Mouse (Mus musculus): Measurements from ENCODE around the gene Rrh.

The Rrh gene

DNA sequence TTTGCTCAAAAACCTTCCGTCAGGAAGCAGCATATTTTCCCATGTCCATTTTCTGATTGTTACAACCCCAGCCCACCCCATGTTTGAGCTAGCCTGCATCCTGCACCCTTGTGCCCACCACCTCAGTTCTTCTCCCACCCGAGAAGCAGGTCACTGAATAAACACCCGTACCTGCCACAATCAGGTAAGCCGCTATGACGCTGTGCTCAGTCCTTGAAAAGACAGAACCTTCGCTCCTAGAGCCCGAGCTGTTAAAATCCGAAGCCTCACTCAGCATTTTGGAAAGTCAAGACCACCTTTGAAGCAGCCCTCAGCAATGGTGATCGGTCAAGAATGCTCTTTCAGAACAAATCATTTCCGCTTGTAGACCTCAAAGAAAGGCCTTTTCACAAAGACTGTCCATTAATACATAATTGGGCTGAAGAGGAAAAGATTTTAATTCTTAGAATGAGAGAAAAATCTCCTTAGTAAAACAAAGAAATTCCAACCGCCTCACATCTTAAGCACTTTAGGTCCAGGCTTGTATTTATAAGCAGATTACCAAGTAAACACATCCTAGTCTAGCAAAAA, at the start of gene Rrh:
Gene Rrh (minus strand): TSS at position 382 of the 570 bp plus-strand sequence.
- DNase-seq (ENCODE audit: low read depth), result no peak

DNA sequence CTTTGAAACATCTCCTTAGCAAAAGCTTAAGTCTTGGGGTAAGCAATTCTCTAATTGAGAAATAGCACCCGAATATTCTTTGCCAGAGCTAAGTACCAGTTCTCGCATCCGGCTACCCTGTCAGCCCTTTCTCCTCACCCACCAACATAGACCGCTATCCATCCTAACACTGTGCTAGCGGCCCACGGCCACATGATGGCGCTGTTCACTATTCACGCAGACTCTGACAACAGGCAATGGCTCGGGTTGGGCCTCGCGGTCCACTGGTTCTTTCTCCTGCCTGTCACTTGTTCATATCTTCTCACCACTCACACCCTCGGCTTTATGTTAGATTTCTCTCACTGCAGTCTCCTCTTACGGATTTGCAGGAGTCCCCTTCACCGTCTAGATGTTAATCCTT, 41.3 kb upstream of the Rrh start:
- DNase-seq (ENCODE audit: low read depth), result no peak

DNA sequence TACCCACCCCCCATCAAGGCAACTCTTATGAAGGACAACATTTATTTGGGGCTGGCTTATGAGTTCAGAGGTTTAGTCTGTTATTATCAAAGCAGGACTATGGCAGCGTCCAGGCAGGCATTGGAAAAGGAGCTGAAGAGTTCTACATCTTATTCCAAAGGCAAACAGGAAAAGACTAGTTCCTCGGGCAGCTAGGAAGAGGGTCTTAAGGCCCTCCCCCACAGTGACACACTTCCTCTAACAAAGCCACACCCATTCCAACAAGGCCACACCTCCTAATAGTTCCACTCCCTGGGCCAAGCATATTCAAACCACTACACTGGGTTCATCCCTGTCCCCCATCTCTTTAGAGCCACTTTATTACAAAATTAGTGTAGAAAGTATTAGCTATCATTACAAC, 40.2 kb upstream of the Rrh start:
- no peak for DNase-seq (ENCODE audit: low read depth)

DNA sequence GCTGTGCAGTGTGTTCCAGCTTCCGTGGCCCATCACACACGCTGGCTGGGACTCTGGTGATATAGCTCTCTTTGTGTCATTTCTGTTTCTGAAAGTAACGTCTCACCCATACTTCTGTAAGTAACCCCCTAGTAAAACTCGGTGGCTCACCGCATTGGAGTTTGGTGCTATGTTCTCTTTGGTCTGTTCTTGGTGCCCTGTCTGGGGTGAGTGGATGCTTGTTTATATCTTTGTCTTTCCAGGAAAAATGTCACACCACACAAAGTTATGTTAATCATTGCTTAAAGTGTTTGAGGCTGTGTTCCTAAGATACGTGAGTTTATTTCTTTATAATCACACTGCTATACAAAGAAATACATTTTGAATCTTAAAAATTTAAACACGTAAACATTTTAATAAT, 24.5 kb upstream of the Rrh start:
- no peak for DNase-seq (ENCODE audit: low read depth)

DNA sequence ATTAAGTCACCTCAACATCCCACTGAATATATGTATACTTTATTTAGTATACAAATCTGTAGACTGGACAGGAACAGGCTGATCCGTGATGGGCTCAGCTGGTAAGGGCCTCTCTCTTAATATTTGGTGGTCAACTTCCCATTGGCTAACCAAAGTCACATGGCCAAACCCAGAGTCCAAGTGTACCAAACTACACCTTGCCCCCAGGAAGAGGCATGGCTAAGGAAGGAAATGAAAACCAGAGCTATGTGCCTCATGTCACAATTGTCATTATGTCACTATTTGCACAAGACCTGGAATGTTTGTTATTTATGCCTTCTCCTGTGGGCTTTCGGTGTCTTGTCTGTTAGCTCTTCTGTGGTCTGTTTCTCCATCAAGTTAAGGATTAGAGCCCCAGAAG, 23.5 kb upstream of the Rrh start:
- DNase-seq (ENCODE audit: low read depth), result no peak

DNA sequence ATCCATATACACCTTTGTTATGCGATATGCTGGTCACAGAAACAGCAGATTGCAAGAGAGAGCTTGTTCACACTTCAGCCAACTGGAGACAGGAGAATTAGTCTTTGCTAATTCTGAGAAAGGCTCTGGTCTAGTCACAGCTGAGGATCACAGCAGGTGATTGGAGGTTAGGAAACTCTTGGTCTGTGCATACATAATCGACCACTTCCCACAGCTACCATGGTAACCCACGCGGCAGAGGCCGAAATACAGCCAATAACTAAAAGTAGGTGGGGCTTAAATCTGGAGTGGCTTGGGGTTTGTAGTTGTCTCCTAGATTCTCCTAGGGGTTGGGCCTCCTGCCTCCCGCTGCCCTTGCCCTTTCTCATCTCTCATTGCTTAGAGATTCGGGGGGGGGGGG, 15.6 kb upstream of the Rrh start:
- DNase-seq (ENCODE audit: low read depth), result no peak

DNA sequence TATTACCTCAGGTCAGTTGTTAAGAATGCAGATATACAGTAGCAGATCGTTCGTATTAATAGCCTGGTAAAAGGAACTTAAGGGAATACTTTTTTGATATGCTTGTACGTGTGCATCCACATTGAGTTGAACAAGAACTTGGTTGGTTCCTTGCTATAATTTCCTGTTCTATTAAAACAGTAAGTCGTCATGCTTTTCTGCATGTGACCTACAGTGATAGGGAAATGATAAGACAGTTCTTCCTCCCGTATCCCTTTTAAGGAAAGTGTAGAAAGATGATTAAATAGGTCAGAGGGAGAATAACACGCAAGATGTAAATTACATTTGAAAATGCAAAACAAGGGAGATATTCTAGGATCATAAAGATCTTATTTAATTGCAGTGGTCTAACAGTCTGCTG, 14.6 kb upstream of the Rrh start:
- DNase-seq (ENCODE audit: low read depth), result no peak

DNA sequence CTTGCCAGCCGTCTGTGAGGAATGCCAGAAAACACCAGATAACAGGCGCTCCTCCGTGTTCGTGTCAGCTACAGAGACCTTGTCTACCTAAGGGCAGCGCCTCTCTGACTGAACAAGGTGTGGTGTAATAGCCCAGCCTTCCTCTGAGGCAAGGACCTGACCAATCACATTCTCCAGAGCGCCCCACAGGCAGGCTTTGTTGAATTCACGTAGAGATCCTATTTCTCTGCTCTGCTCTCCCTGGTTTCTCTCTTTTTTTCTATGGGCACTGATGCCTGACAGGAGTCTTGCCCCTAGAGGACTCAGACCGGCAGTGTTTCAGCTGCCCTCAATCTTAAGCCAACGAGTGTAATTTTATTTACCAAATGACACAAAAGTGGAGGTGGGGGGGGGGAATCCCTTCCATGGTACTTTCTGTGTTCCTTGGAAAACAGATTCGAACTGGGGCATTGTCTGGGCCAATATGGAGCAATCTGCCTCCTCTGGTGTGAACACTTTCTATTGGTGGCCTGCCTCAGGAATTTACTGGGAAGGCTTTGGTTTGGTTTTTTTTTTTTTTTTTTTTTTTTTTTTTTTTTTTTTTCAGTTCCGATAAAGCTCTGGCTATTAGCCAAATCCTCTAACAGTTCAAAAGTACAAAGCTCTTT, 13.8 kb upstream of the Rrh start:
- no peak for DNase-seq (ENCODE audit: low read depth)

DNA sequence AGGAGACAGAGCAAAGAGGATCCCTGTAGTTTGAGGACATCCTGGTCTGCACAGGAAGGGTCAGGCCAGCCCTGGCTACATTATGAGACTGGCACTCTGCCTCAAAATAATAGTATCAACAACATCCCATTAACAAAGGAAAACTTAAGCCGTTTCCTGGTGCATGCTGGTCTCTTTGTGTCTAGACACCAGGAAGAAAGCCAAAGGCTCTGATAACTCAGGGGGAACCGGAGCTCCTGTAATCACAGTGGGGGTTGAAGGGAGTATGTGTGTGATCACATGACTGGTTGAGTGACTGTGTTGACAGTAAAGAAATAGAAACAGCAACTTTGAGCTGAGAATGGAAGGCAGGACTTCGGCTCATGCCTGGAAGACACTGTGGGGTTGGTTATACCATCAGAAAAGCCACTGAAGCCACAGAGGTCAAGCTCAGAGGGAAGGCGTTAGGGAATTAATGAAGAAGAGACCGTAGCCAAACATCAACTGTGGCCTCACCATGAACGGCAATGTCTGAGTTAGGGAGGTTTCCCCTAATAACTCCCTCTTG, 13.1 kb upstream of the Rrh start, which contains the start of gene Cfi:
Gene Cfi (plus strand): TSS at position 497 of the 547 bp plus-strand sequence.
- DNase-seq (ENCODE audit: low read depth), result no peak

DNA sequence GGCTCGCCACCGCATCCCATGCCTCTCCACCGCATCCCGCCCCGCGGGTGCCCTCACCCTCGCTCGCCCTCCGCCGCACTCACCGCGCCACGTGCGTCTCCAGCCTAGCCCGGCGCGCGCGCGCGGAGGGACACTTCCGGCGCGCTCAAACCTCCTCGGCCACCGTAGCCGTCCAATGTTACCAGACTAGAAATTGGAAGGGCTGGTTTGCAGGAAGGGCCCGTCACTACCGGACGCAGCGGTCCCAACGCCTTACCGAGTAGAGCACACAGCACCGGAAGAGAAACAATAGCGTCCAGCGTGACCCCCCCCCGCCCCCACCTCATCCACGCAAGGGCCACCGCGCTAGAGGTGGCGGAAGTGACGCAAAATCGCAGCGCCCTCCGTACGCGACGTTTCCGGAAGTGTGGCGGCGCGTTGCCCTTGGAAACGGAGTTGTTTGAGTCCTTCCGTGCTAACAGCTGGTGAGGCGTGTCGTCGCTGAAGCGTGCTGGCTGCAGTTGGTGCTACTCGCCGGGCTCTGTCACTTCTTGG, 8.7 kb upstream of the Rrh start, which contains the start of gene Gar1:
Gene Gar1 (minus strand): TSS at position 362 of the 534 bp plus-strand sequence.
- DNase-seq (ENCODE audit: low read depth), result peak; percentile 87

DNA sequence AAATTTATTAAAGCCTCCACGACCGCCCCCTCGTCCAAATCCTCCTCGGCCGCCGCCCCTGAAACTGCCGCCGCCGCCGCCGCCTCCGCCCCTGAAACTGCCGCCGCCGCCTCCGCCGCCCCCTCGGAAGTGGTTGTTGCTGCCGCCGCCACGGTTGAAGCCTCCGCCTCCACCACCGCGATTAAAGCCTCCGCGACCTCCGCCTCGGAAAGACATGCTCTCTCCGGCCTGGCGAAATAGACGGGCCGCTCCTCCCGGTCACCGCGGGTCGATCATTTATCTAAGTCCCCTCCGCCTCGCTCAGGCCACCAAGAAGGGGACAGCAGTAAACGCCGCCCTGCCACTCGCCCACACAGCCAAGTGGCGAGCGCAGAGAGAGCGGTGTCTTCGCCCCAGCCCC, 8.2 kb upstream of the Rrh start:
- DNase-seq (ENCODE audit: low read depth), result no peak

DNA sequence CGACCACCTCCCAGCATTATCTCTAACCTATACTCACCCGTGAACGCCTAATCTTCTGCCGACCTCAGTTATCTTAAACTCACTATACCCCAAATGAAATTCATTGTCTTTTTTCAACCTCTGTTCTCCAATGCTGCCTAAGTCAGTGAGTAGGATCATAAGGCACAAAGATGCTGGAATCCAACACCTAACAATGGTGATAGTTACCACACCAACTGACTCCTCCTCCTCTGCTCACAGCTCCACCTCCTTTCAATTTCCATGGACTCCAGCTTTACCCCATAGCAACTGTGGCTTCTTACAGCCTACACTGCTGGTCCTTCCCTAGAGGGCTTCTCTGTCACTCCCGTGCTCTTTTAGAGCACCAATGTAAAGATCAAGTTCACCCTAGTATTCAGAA, 5.3 kb upstream of the Rrh start:
- DNase-seq (ENCODE audit: low read depth), result no peak

DNA sequence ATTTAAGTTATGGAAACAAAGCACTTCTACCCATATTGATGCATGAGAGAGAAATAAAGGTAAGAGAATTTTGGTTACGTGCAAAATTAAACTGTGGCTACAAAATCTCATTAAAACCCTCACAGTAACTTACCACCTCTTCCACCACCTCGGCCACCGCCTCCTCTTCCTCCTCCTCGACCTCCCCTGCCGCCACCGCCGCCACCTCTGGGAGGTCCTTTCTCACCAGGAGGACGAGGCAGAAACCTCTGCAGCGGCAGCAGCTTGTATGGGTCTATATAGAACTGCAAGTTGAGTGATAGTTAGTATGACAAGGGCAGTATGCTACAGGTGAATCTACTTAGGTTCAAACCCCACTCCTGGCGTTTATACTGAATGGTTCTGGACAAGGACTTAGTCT, 4.3 kb upstream of the Rrh start:
- no peak for DNase-seq (ENCODE audit: low read depth)

DNA sequence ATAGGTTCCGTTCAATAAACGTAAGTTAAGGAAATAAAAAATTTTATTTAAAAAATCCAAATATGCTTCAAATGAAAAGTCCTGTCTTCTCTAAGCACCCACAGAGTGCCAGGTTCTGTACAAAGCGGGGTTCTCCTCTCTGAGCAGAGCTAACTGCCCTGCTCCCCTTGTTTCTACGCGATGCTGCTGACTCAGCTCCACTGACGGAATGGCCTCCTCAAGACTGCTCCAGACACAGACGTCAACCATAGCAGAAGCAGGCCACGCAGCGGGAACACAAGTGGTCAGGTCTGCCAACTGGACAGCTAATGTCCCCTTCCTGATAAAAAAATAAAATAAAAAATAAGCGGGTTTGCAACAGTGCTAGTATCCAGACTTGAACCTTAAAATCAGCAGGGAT, 2.5 kb upstream of the Rrh start:
- no peak for DNase-seq (ENCODE audit: low read depth)

DNA sequence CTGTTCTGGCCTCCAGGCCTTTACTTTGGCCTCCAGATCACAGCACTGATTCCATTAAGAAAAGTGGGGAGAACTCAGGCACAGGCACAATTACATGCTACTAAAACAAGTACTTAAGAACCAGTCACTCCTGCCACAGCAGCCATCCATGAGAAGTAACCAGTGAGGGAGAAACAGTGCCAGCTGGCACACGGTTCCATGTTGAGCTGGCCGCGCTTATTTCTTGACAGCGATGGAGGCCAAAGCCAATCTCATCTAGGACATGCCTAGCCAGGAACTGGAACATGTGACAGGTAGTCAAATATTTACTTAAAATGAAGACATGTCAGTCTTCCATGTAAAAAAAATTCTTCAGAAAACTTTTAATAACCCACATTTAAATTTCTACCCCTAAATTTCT, 1.8 kb upstream of the Rrh start:
- no peak for DNase-seq (ENCODE audit: low read depth)

DNA sequence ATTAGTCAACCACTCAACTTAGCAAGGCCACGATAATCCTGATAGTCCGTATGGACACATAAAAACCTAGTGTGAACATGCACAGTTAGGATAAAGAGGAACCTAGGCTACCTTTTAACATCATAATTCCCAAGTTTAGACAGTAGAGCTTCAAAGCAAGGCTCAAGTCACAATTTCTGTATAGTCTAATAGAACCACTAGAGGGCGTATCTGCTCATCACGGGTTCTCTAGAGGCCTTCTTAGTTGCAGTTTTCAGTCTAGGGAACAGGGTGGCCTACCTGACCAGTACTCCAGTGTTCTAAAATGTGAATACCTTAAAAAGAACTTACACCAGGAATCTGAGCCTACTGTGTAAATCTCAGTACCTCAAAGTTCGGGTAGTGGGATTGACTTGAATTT, 906 bp upstream of the Rrh start:
- DNase-seq (ENCODE audit: low read depth), result no peak

DNA sequence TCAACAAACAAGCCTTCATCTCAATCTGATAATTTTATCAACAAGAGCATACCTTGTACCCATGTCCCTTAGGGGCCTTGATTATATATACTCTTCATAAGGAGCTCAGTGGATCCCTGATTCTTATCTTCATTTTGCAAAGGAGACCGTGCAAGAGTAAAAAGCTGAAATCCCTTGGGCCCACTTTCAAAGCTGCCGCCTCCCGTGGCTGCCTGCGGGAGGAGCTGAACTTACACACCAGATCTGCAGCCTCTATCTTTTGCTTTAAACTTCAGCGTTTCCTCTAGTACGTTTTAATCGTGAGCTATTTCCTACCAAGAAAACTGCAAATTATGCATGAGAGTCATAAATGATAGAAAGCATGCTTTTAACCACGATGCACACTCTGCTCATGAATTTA, 651 bp downstream of the Rrh start:
- no peak for DNase-seq (ENCODE audit: low read depth)

DNA sequence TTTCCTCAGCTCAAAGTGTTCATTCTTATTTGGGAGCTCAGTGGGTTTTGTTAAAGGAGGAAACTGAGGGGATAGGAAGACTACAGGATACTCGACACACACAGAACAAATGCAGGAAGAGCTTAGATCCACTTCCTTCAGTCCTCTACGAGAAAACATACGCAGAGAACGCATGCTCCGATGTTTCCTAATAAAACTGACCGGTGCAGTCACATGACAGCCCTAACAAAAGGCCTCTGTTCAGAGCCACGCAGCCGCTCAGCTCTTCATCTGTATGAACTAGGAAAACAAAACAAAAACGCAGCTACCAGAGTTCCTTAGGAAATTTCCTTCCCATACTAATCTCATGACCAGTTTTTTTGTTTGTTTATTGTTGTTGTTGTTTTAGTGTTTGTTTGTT, 1.5 kb downstream of the Rrh start:
- DNase-seq (ENCODE audit: low read depth), result no peak

DNA sequence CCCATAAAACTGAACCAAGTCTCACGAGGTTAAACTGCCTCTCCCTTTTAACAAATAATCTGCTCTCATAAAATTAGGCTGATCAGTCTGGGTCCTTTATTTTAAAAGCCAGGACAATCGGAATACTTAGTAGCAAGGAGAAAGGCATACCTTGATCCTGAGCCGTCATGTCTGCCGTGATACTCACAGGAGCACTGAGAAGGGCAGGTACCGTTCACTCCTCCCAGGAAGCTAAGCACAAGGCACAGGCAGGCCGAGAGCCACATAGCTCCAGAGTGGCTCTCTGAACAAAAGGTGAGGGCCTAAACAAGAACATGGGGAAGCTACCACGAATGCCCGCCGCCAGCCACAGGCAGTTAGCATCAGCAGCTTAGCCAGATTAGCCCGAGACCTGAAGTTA, 18.6 kb downstream of the Rrh start, which contains the start of gene Lrit3:
Gene Lrit3 (minus strand): TSS at position 266 of the 400 bp plus-strand sequence.
- no peak for DNase-seq (ENCODE audit: low read depth)

DNA sequence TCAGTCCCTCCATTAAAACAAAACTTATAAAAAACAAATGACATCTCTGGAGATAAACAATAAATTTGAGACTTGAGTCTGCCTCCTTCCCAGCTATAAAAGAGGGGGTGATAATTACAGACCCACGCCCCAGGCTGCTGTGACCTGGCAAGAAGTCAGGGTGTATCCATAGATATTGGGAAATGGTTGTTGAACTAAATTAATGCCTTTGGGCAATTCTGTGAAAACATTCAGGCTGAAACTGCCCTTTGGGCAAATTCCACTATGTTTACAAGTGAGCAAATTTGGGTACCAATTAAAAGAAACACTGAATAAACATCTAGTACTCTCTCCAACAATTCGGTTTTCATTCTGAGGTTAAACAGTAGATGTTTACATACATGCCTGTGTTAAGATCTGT, 23.4 kb downstream of the Rrh start:
- no peak for DNase-seq (ENCODE audit: low read depth)

DNA sequence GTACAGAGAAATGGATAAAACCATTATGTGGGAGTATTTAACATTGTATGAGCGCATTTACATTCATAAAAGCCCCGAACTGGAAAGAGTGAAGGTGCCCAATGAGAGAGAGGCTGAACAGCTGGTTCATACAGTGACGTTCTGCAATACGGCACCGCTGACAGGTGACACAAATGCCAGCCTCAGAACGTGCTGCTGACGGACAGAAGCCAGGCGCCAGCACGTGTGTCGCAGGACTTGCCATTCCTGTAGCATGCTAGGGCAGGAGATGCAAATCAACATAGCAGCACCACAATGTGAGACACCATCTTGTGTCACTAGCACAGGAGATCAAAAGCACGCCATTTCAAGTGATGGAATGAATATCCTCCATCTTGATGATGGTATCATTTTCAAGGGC, 23.8 kb downstream of the Rrh start:
- DNase-seq (ENCODE audit: low read depth), result no peak

DNA sequence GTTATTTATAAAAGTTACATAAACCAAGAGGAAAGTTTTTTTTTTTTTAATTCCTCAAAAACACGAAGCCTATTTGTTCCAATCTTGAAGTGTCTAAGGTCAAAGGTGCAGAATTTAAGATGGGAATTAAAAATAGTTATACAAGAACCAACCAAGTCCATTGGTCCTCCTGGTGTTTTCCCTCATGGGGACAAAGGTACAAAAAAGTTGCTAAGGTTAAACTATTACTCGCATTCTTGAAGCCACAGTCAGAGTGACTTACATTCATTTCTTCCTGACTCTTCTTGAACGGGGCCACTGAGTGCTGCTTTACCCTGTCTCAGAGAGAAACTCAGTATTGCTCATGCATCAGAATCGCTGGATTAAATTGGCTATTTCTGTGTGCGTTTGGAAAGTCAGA, 25.0 kb downstream of the Rrh start:
- DNase-seq (ENCODE audit: low read depth), result no peak

DNA sequence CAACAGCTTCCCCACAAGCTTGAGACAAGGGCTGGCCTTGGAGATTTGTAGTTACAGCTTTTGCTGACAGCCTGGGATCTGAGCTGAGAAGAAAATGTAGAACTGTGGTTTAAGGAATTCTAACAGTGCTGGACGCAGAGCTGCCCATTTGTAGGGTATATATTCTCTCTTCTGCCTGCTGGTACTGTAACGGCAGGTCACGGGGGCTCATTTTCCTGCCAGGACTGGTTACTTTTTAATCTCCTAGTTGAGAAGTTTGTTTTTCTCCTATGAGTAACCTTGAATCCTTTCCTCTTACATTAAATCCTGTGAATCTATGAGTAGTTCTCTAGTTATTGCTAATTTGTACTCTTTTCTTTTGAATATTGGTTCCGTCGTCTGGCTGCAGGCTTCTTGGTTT, 28.6 kb downstream of the Rrh start:
- no peak for DNase-seq (ENCODE audit: low read depth)

DNA sequence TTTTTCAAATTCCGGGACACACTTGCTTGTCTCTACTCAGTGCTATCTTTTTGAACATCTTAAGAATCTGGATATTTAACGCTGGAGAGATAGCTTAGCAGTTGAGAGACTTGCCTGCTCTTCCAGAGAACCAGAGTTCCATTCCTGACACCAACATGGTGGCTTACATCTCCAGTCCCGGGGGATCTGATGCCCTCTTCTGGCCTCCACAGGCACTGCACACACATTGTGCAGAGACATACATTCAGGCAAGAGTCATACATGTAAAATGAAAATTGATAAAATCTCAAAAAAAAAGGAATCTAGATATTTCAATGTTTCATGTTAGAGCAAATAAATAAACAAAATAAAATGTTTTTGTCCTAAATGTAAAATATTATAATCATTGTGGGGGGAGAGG, 39.6 kb downstream of the Rrh start:
- DNase-seq (ENCODE audit: low read depth), result no peak
